Mouse (Mus musculus) ES-Bruce4 (cell line): ENCODE results near the gene Tsc1. TPM values are rescaled to one million over a fixed set of nuclear protein-coding genes. Genes with fewer than 3 reads are reported as not detected.

Experiments
- H3K27ac ChIP-seq: 2 replicates; pipeline ENCODE4 v1.5.1; 2012; ENCODE audit warnings: low read length, inconsistent platforms; ENCODE audit not compliant: insufficient read depth
- H3K27me3 ChIP-seq: 2 replicates; pipeline ENCODE4 v1.6.1; 2012; ENCODE audit warnings: mild to moderate bottlenecking, low read length, inconsistent platforms; ENCODE audit not compliant: control insufficient read depth, poor library complexity, insufficient read depth, severe bottlenecking
- H3K36me3 ChIP-seq: 2 replicates; pipeline ENCODE4 v1.6.1; 2012; ENCODE audit warnings: inconsistent platforms, mild to moderate bottlenecking, low read length, moderate library complexity; ENCODE audit not compliant: control insufficient read depth, poor library complexity, insufficient read depth, severe bottlenecking
- H3K4me1 ChIP-seq: one replicate; pipeline ENCODE4 v1.8.1; 2011; ENCODE audit warnings: low read length; ENCODE audit not compliant: control insufficient read depth, insufficient read depth
- H3K4me3 ChIP-seq: 2 replicates; pipeline ENCODE4 v1.5.1; 2011; ENCODE audit warnings: low read depth, mild to moderate bottlenecking, low read length
- H3K9ac ChIP-seq: 2 replicates; pipeline ENCODE4 v1.6.1; 2012; ENCODE audit warnings: low read depth, mild to moderate bottlenecking, inconsistent platforms; ENCODE audit not compliant: poor library complexity, severe bottlenecking
- H3K9me3 ChIP-seq: replicated peaks from 2 replicates; pipeline ENCODE4 v1.6.1; 2012; ENCODE audit warnings: mild to moderate bottlenecking, low read length, inconsistent platforms; ENCODE audit not compliant: control insufficient read depth, poor library complexity, insufficient read depth, severe bottlenecking
- CTCF ChIP-seq: IDR thresholded peaks from one replicate; pipeline ENCODE4 v1.8.1; 2011; ENCODE audit warnings: low read depth, low read length
- EP300 ChIP-seq: IDR thresholded peaks from 2 replicates; pipeline ENCODE4 v1.6.1; 2011; ENCODE audit warnings: low read depth, low read length; ENCODE audit not compliant: insufficient read depth
- POLR2A ChIP-seq: IDR thresholded peaks from one replicate; pipeline ENCODE4 v1.8.1; 2011; ENCODE audit warnings: low read length; ENCODE audit not compliant: insufficient read depth
- polyA plus RNA-seq: library from polyadenylated mRNA; stranded (reverse); fragments of >200 nt; gene quantifications from 2 replicates; pipeline ENCODE4 v1.2.4, GENCODE M21; 2011; ENCODE audit warnings: low read depth; ENCODE audit not compliant: missing spikeins, insufficient read depth, insufficient read length

Gene Tsc1
- polyA plus RNA-seq, 1 experiment = 32.5 TPM

DNA sequence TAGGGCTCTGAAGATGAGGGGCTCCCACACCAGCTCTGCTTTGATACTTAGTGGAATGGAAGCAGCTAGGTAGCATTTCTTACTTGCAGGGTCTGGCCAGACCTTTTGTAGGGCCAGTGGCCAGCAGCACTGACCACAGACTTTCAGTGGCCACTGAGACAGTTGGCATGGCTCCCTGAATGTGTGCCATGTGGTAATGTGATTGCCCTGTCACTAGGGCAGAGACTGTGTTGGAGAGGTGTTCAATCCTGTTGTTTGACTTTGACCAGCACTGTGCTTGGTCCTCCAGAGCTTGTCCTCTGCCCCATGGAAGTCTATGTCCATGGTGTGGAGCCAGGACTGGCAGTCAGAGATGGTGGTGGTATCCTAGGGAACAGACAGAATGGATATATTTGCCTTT is 9.5 kb downstream of the Tsc1 start:
- no peaks in the 10 kb centered on the region for H3K36me3 ChIP-seq
- H3K4me3 ChIP-seq = no peak overlapping the region
- H3K27ac ChIP-seq = no peak overlapping the region
- TF ChIP-seq CTCF = no peak
- TF ChIP-seq EP300 = no peak
- TF ChIP-seq POLR2A = no peak
- H3K9me3 ChIP-seq = no peaks in the 10 kb centered on the region
- no peaks in the 10 kb centered on the region for H3K4me1 ChIP-seq
- H3K27me3 ChIP-seq = no peaks in the 10 kb centered on the region
- no peak overlapping the region for H3K9ac ChIP-seq

DNA sequence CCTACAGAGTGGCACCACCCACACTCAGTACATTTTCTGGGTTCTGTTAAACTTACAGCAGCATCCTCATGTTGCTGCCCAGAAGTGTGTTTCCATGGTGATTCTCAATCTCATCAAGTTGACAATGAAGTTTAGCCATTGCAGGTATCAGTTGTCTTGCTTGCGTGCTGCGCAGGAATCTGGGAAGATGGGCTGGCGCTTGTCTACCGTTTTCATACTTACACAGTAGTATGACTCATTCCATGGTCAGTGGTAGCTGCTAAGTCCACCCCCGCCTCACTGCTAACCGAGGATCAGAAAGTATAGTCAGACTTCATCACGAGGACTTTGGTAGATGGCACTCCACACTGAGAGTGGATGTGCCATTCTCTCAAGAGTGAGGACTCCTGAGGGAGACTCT is 12.3 kb downstream of the Tsc1 start:
- Histone ChIP-seq H3K27ac (no peak overlapping the region), H3K9ac (no peak overlapping the region), H3K9me3 (no peaks in the 10 kb centered on the region), H3K4me3 (no peak overlapping the region), H3K36me3 (no peaks in the 10 kb centered on the region), H3K27me3 (no peaks in the 10 kb centered on the region), H3K4me1 (no peaks in the 10 kb centered on the region)
- TF ChIP-seq EP300 = no peak
- no peak for TF ChIP-seq POLR2A
- no peak for TF ChIP-seq CTCF

DNA sequence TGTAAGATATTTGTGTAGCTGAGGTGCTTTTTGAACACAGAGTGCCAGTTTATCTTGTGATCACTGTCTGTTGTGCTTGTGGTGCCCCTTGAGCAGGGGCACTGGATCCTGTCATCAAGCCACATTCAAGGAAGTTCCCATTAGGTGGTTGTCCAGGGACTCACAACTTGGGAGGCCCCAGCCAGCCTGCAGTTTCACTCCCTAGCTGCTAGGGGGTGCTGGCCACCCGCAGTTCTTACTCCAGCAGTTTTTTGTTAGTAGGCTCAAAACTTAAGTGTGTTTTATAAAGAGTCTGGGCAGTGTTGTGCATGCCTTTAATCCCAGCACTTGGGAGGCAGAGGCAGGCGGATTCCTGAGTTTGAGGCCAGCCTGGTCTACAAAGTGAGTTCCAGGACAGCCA is 13.3 kb downstream of the Tsc1 start:
- Histone ChIP-seq H3K27ac (no peak overlapping the region), H3K27me3 (no peaks in the 10 kb centered on the region), H3K36me3 (no peaks in the 10 kb centered on the region; the same call in 1 of the 2 replicates), H3K9me3 (no peaks in the 10 kb centered on the region), H3K4me3 (no peak overlapping the region), H3K4me1 (no peaks in the 10 kb centered on the region), H3K9ac (no peak overlapping the region)
- TF ChIP-seq CTCF (peak; percentile 66), EP300 (no peak), POLR2A (no peak)

DNA sequence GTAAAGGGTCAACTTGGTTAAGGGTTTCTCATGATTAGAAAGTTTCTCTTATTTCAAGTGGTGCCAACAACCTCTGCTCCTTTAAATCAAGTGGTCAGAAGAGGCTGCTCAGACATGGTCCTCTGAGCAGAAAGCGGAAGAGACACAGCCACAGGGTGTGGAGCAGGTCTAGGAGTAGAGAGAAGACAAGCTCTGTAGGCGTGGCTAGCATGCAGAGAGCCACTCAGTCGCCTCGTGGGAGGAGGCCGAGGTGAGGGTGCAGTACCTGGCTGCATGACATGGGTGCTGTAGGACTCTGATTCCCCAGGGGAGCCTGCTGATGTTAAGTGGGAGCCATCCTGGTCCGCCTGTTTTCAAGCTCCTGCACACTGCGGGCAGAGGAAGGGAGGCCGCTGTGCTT is 15.2 kb downstream of the Tsc1 start:
- no peaks in the 10 kb centered on the region for H3K4me1 ChIP-seq

DNA sequence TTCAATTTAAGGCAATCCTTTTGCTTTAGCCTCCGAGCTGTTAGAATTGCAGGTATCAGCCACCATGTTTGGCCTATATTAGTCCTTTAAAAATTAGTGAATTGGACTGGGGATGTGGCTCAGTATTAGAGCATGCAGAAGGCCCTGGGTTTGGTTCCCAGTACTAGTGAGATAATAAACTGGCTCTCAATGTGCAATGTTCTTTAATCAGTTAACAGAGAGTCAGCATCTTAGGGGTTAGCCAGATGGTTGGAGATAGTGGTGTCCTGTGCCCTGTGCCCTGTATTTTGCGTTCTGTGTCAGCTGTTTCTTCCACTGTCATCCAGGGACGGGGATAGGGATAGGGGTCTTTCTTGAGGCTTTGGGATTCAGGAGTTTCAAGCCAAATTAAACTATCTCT is 21.9 kb downstream of the Tsc1 start:
- TF ChIP-seq EP300 (no peak), POLR2A (no peak), CTCF (no peak)
- Histone ChIP-seq H3K27ac (no peak overlapping the region), H3K4me1 (no peaks in the 10 kb centered on the region), H3K4me3 (no peak overlapping the region), H3K36me3 (peaks cover 26% of the 10 kb centered on the region), H3K9ac (no peak overlapping the region), H3K27me3 (no peaks in the 10 kb centered on the region), H3K9me3 (no peaks in the 10 kb centered on the region)

More for the DNA sequence above, 15.2 kb downstream of the Tsc1 start:
- Histone ChIP-seq H3K36me3 (peaks cover 3% of the 10 kb centered on the region; the same call in 1 of the 2 replicates), H3K27me3 (no peaks in the 10 kb centered on the region), H3K9ac (no peak overlapping the region), H3K4me3 (no peak overlapping the region), H3K27ac (no peak overlapping the region), H3K9me3 (no peaks in the 10 kb centered on the region)
- TF ChIP-seq POLR2A (no peak), CTCF (no peak), EP300 (no peak)

DNA sequence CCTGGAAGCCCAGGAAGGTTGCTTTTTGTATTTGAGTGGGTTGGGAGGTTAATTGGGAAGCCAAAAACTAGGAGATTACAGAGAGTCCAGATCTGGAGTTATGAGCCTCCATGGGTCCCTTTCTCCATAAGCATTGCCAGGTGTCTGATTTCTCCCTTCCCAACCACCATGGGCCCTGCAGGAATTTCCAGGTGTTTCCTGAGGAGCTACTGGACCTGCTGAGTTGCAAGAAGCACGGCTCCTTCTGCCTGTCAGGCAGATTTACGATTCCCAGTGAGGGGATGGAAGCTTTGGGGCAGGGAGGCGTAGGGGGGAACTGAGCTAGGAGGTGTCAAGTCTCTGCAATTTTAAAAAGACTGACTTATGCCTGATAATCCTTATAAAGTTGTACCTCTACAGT is 24.8 kb downstream of the Tsc1 start:
- Histone ChIP-seq H3K4me3 (no peak overlapping the region), H3K9ac (no peak overlapping the region), H3K27me3 (no peaks in the 10 kb centered on the region), H3K36me3 (peaks cover 25% of the 10 kb centered on the region), H3K27ac (no peak overlapping the region), H3K4me1 (no peaks in the 10 kb centered on the region), H3K9me3 (no peaks in the 10 kb centered on the region)
- TF ChIP-seq POLR2A = no peak
- no peak for TF ChIP-seq EP300
- no peak for TF ChIP-seq CTCF
